Mouse (Mus musculus) frontal cortex, postnatal 36 days (tissue): ENCODE measurements around the gene Tgfa.
A peak's percentile ranks its signal among the peaks of the same experiment; 100 is the strongest.

Experiments
- DNase-seq, 2 experiments: peaks; one replicate each; pipeline ENCODE4 v3.0.0; 2022; ENCODE audit warnings: low spot score in 2 of 2

Gene Tgfa

GRCm38 (mm10) chr6:86194941-86195932, at the start of gene Tgfa:
Gene Tgfa, plus strand, starts transcription at chr6:86195223.
- peak; percentile 41 to 43 for DNase-seq

DNA sequence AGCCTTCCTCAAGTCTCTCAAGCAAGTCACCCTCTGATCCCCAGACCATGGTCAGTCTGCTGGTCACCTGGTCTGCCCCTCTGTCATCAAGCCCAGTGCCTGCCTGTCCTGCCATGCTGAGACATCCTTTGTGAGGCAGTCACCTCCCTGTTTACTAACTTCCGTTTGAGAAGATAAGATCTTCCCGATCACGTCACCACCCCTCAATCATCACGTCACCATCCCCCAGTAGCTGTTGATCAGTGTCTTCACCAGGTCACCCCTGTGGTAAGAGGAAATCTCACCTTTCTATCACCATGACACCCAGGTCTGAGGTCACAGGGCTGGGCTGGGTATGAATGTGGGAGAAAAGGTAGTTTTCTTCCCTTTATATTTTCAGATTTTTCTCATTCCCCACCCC, 46.5 kb upstream of the Tgfa start:
- DNase-seq: no peak

GRCm38 (mm10) chr6:86149001-86149400, 46.0 kb upstream of the Tgfa start:
- no peak for DNase-seq

- DNase-seq: no peak
Observed at GRCm38 (mm10) chr6:86152676-86153075, 42.3 kb upstream of the Tgfa start.

- DNase-seq: no peak
Observed at GRCm38 (mm10) chr6:86153436-86153990, 41.5 kb upstream of the Tgfa start.

GRCm38 (mm10) chr6:86154006-86154405, 41.0 kb upstream of the Tgfa start:
- no peak for DNase-seq

- DNase-seq: no peak
Observed at GRCm38 (mm10) chr6:86154481-86154880, 40.5 kb upstream of the Tgfa start.

DNA sequence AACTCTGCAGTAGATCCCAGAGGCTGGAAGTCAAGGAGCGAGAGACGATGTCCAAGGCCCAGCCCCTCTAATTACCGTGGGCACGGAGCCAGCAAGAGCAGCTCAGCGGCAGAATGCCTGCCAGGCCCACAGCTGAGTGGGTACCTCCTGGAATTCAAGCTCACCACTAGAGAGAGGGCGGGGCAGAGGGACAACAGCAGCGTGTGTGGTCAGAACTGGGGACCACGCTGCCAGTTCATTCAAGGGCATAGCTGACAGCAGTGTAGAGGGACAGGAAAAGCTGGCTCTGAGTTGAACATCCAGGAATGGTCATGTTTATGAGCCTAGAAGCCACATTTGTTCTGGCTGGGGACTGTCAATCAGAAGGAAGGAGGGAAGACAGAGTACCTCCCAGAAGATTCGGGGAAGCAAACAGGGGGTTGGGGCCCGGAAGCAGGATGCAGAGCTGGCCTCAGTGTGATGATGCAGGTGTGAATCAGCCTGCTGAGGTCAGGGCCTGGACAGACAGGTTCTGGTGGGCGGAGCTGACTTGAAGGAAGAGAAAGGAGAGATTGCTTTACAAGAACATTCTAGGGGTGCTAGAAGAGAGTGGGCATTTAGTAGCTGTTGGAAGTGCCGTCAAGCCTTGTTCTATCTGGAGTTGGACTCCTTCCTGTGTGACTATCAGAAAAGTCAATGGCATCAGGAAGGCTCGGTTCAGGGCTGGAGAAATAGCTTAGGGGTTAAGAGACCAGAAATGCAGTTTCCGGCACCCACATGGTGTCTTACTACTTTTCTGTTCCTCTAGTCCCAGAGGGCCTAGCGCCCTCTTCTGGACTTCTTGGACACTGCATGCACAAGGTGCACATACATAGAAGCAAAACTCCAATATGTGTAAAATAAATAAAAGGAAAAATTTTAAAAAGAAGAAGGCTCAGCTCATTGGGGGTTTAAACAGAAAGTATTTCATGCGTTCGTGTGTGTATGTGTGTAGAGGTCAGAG, 37.5 kb upstream of the Tgfa start:
- no peak for DNase-seq

GRCm38 (mm10) chr6:86160878-86161277, 34.1 kb upstream of the Tgfa start:
- no peak for DNase-seq

DNA sequence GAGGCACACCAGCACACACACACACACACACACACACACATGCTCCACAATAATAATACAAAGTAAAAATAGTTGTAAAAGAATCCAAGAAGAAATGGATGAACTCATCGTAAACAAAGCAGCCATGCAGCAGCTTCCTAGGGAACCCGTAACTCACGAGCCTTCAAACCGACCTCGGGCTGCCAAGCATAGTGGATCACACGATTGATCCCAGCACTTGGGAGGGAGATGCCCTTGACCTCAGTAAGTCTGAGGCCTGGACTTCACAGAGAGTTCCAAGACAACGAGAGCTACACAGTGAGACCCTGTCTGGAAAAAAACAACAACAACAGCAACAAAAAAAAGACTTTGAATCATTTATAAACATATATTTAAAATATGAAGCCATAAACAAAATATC, 33.4 kb upstream of the Tgfa start:
- no peak for DNase-seq

- no peak for DNase-seq
Observed at GRCm38 (mm10) chr6:86164028-86164427, 31.0 kb upstream of the Tgfa start.

DNA sequence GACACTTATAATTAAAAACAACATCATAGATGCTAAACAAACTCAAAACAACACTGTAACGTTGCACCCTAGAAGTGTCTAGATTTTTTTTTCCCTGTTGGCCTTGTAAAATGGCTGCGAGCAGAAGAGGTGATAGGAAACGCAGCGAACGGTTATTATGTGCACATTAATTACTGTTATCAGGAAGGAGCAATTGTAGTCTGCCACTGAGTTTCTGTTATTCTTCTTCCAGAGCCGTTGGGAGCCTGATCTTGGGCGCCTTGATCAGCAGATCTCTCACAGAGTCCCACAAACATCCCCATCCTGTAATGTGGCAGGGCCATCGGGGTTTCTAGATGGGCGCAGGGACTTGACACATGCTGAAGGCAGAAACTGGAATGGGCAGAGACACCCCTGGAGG, 28.6 kb upstream of the Tgfa start:
- DNase-seq: no peak

GRCm38 (mm10) chr6:86167851-86168250, 27.2 kb upstream of the Tgfa start:
- DNase-seq: no peak

GRCm38 (mm10) chr6:86169166-86169565, 25.9 kb upstream of the Tgfa start:
- no peak for DNase-seq

- DNase-seq: no peak
Observed at GRCm38 (mm10) chr6:86176236-86176635, 18.8 kb upstream of the Tgfa start.

- no peak for DNase-seq
Observed at GRCm38 (mm10) chr6:86176721-86177120, 18.3 kb upstream of the Tgfa start.

DNA sequence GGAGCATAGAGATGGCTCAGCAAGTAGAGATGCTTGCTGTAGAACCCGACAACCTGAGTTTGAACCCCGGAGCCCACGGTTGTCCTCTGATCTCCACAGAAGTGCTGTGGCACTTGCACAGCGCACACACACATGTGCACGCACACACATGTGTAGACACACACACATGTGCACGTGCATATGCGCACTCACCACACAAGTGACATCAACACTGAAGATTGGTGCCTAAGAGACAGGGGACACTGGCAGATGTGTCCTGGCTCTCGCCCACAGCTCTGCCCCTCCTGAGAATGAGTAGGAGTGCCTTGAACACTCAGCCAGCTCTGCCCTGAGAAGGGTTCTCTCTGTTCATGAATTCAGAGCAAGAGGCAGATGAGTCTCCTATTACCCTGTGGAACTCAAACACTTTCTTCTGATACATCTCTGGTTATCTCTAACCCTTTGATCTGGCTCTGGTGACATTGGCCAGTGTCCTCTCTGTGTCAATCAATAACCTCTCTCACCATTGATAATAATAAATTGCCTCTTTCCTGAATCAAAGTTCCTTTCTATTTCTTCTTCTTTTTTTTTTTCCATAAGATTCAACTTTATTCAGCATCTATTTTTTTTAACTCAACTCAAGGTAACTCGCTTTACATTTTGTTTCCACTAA, 17.6 kb upstream of the Tgfa start:
- DNase-seq: no peak

DNA sequence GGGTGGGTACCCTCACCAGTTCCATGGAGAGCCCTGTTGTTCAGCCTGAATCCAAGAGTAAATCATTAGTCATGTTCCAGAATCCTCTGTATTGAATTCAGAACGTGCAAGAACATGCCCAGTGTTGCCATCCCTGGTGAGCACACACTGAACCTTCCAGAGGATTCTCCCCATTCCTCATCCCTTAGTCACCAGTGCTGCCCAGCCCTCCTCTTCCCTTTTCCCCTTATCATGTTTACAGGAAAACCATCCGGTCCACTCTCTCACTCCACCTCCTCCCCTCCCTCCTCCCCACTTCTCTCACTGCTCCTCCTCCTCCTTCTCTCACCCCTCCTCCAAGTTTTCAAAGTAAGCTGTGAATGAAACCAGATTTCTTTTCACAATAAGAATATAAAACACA, 14.4 kb upstream of the Tgfa start:
- DNase-seq: no peak

- DNase-seq: no peak
Observed at GRCm38 (mm10) chr6:86182016-86182415, 13.0 kb upstream of the Tgfa start.

GRCm38 (mm10) chr6:86182626-86183025, 12.4 kb upstream of the Tgfa start:
- no peak for DNase-seq
